Mouse (Mus musculus): ENCODE measurements around the gene Ptpa. TPM values are rescaled to one million over a fixed set of nuclear protein-coding genes. Genes with fewer than 3 reads are reported as not detected.
"Not testable (repeated sequence)": the region's sequence is repeated elsewhere in the genome, so short reads cannot be mapped to it uniquely, and the experiment has no call there.

Gene Ptpa
- polyA plus RNA-seq, 1 experiment from 2014 or later, result 156 TPM

- Histone ChIP-seq H3K9ac (ENCODE audit: low read depth, low read length) (no peak overlapping the region), H3K27ac (ENCODE audit: low read length) (no peak overlapping the region), H3K4me3 (ENCODE audit: low read depth, low read length) (no peak overlapping the region), H3K36me3 (ENCODE audit: control insufficient read depth, insufficient read depth, low read length) (peaks cover 52% of the 10 kb centered on the region), H3K9me3 (replicated peaks; ENCODE audit: control insufficient read depth, low read length, poor library complexity, severe bottlenecking) (no peaks in the 10 kb centered on the region), H3K4me2 (ENCODE audit: low read length) (no peak overlapping the region), H3K4me1 (ENCODE audit: control insufficient read depth, insufficient read depth, low read length) (peaks cover 4% of the 10 kb centered on the region; the same call in 1 of the 2 replicates), H3K27me3 (ENCODE audit: control insufficient read depth, insufficient read depth, low read depth, low read length) (no peaks in the 10 kb centered on the region)
- no peak for ATAC-seq
- 85% methylated on average over 8 of the region's 8 CpGs for WGBS
Measured at GRCm38 (mm10) chr2:30408452-30409100, 7.3 kb upstream of the Ptpa start.

- Histone ChIP-seq H3K27ac (ENCODE audit: low read length) (no peak overlapping the region), H3K36me3 (ENCODE audit: control insufficient read depth, insufficient read depth, low read length) (peaks cover 48% of the 10 kb centered on the region), H3K4me2 (ENCODE audit: low read length) (no peak overlapping the region), H3K27me3 (ENCODE audit: control insufficient read depth, insufficient read depth, low read depth, low read length) (no peaks in the 10 kb centered on the region), H3K4me3 (ENCODE audit: low read depth, low read length) (no peak overlapping the region), H3K4me1 (ENCODE audit: control insufficient read depth, insufficient read depth, low read length) (peaks cover 11% of the 10 kb centered on the region), H3K9ac (ENCODE audit: low read depth, low read length) (no peak overlapping the region), H3K9me3 (replicated peaks; ENCODE audit: control insufficient read depth, low read length, poor library complexity, severe bottlenecking) (no peaks in the 10 kb centered on the region)
- no peak for ATAC-seq
- WGBS, result 97% methylated on average over 5 of the region's 5 CpGs
Measured at GRCm38 (mm10) chr2:30409454-30410176, 6.2 kb upstream of the Ptpa start.

GRCm38 (mm10) chr2:30413038-30413973, 2.5 kb upstream of the Ptpa start:
- Histone ChIP-seq H3K27me3 (ENCODE audit: control insufficient read depth, insufficient read depth, low read depth, low read length) (no peaks in the 10 kb centered on the region), H3K4me3 (ENCODE audit: low read depth, low read length) (no peak overlapping the region), H3K27ac (ENCODE audit: low read length) (no peak overlapping the region), H3K9ac (ENCODE audit: low read depth, low read length) (0 out of 2 replicates have a peak overlapping the region, but pooled peaks have one; percentile 7), H3K9me3 (replicated peaks; ENCODE audit: control insufficient read depth, low read length, poor library complexity, severe bottlenecking) (no peaks in the 10 kb centered on the region), H3K4me2 (ENCODE audit: low read length) (peak overlapping the region; percentile 4; the same call in 1 of the 2 replicates), H3K36me3 (ENCODE audit: control insufficient read depth, insufficient read depth, low read length) (peaks cover 18% of the 10 kb centered on the region), H3K4me1 (ENCODE audit: control insufficient read depth, insufficient read depth, low read length) (peaks cover 24% of the 10 kb centered on the region)
- no peak for ATAC-seq
- 81% methylated on average over 16 of the region's 16 CpGs for WGBS

GRCm38 (mm10) chr2:30414101-30414500, 1.7 kb upstream of the Ptpa start:
- Histone ChIP-seq H3K4me2 (ENCODE audit: low read length) (peak overlapping the region; percentile 73), H3K27me3 (ENCODE audit: control insufficient read depth, insufficient read depth, low read depth, low read length) (no peaks in the 10 kb centered on the region), H3K36me3 (ENCODE audit: control insufficient read depth, insufficient read depth, low read length) (peaks cover 13% of the 10 kb centered on the region; the same call in 1 of the 2 replicates), H3K4me3 (ENCODE audit: low read depth, low read length) (peak overlapping the region; percentile 94; the same call in 1 of the 2 replicates), H3K4me1 (ENCODE audit: control insufficient read depth, insufficient read depth, low read length) (peaks cover 32% of the 10 kb centered on the region), H3K9me3 (replicated peaks; ENCODE audit: control insufficient read depth, low read length, poor library complexity, severe bottlenecking) (no peaks in the 10 kb centered on the region), H3K9ac (ENCODE audit: low read depth, low read length) (no peak overlapping the region), H3K27ac (ENCODE audit: low read length) (no peak overlapping the region)
- ATAC-seq, result no peak
- WGBS, result 97% methylated on average over 4 of the region's 4 CpGs

GRCm38 (mm10) chr2:30414681-30415080, 1.2 kb upstream of the Ptpa start:
- Histone ChIP-seq H3K27me3 (ENCODE audit: control insufficient read depth, insufficient read depth, low read depth, low read length) (no peaks in the 10 kb centered on the region), H3K9me3 (replicated peaks; ENCODE audit: control insufficient read depth, low read length, poor library complexity, severe bottlenecking) (no peaks in the 10 kb centered on the region), H3K9ac (ENCODE audit: low read depth, low read length) (peak overlapping the region; percentile 97), H3K4me2 (ENCODE audit: low read length) (peak overlapping the region; percentile 73), H3K36me3 (ENCODE audit: control insufficient read depth, insufficient read depth, low read length) (peaks cover 9% of the 10 kb centered on the region; the same call in 1 of the 2 replicates), H3K27ac (ENCODE audit: low read length) (no peak overlapping the region), H3K4me1 (ENCODE audit: control insufficient read depth, insufficient read depth, low read length) (peaks cover 36% of the 10 kb centered on the region), H3K4me3 (ENCODE audit: low read depth, low read length) (peak overlapping the region; percentile 94)
- WGBS, result 56% methylated on average over 5 of the region's 5 CpGs
- peak; percentile 6 for ATAC-seq

GRCm38 (mm10) chr2:30415157-30415935, 493 bp upstream of the Ptpa start, which contains the start of gene Crat:
Gene Crat, minus strand, starts transcription at chr2:30415813.
- Histone ChIP-seq H3K36me3 (ENCODE audit: control insufficient read depth, insufficient read depth, low read length) (peaks cover 4% of the 10 kb centered on the region; the same call in 1 of the 2 replicates), H3K4me1 (ENCODE audit: control insufficient read depth, insufficient read depth, low read length) (peaks cover 36% of the 10 kb centered on the region), H3K9ac (ENCODE audit: low read depth, low read length) (peak within 1 kb of the TSS; percentile 97), H3K27me3 (ENCODE audit: control insufficient read depth, insufficient read depth, low read depth, low read length) (no peaks in the 10 kb centered on the region), H3K4me2 (ENCODE audit: low read length) (peak within 1 kb of the TSS; percentile 73), H3K27ac (ENCODE audit: low read length) (peak within 1 kb of the TSS; percentile 99), H3K9me3 (replicated peaks; ENCODE audit: control insufficient read depth, low read length, poor library complexity, severe bottlenecking) (no peaks in the 10 kb centered on the region), H3K4me3 (ENCODE audit: low read depth, low read length) (peak within 1 kb of the TSS; percentile 94)
- under 1% methylated on average over 57 of the region's 58 CpGs for WGBS
- peak; percentile 84 for ATAC-seq

- peaks cover 36% of the 10 kb centered on the region for H3K4me1 ChIP-seq (ENCODE audit: control insufficient read depth, insufficient read depth, low read length)
- ATAC-seq, result no peak
- under 1% methylated on average over 7 of the region's 7 CpGs for WGBS
- H3K9ac ChIP-seq (ENCODE audit: low read depth, low read length), result peak overlapping the region; percentile 97
- 0 out of 2 replicates have a peak, but pooled peaks cover 4% of the 10 kb centered on the region for H3K36me3 ChIP-seq (ENCODE audit: control insufficient read depth, insufficient read depth, low read length)
- H3K9me3 ChIP-seq (replicated peaks; ENCODE audit: control insufficient read depth, low read length, poor library complexity, severe bottlenecking), result no peaks in the 10 kb centered on the region
- H3K27me3 ChIP-seq (ENCODE audit: control insufficient read depth, insufficient read depth, low read depth, low read length), result no peaks in the 10 kb centered on the region
- H3K4me3 ChIP-seq (ENCODE audit: low read depth, low read length), result peak overlapping the region; percentile 94
- H3K4me2 ChIP-seq (ENCODE audit: low read length), result peak overlapping the region; percentile 73
- H3K27ac ChIP-seq (ENCODE audit: low read length), result peak overlapping the region; percentile 99
Measured at GRCm38 (mm10) chr2:30416649-30416965, 768 bp downstream of the Ptpa start.

GRCm38 (mm10) chr2:30417154-30417553, 1.3 kb downstream of the Ptpa start:
- WGBS, result 81% methylated on average over 6 of the region's 6 CpGs
- not testable (repeated sequence) for H3K9me3 ChIP-seq (replicated peaks; ENCODE audit: control insufficient read depth, low read length, poor library complexity, severe bottlenecking); H3K27me3 ChIP-seq (ENCODE audit: control insufficient read depth, insufficient read depth, low read depth, low read length); H3K27ac ChIP-seq (ENCODE audit: low read length); H3K9ac ChIP-seq (ENCODE audit: low read depth, low read length); ATAC-seq; H3K36me3 ChIP-seq (ENCODE audit: control insufficient read depth, insufficient read depth, low read length); H3K4me3 ChIP-seq (ENCODE audit: low read depth, low read length)
- H3K4me1 ChIP-seq (ENCODE audit: control insufficient read depth, insufficient read depth, low read length), result peaks cover 36% of the 10 kb centered on the region
- peak overlapping the region; percentile 73 for H3K4me2 ChIP-seq (ENCODE audit: low read length)

Measured in midbrain, embryonic 16.5 days (tissue).